Mouse (Mus musculus) CH12.LX (cell line): ENCODE measurements around the gene AI854703. TPM values are rescaled to one million over a fixed set of nuclear protein-coding genes. Genes with fewer than 3 reads are reported as not detected.

ENCODE experiments used
- DNase-seq: peaks from one replicate; pipeline ENCODE4 v3.0.0-alpha.2; 2013; ENCODE audit errors: extremely low read depth
- H3K27ac ChIP-seq: 2 replicates; pipeline ENCODE4 v1.5.1; 2012; ENCODE audit warnings: low read depth, mild to moderate bottlenecking, control low read depth, moderate library complexity; ENCODE audit not compliant: insufficient read depth
- H3K27me3 ChIP-seq: replicated peaks from 2 replicates; pipeline ENCODE3; 2012; ENCODE audit warnings: inconsistent platforms
- H3K36me3 ChIP-seq, 2 experiments: replicated peaks in 1 of 2; 2 replicates each; pipeline versions ENCODE3 to v1.6.1; 2012; ENCODE audit warnings: inconsistent platforms in 1 of 2, low read length in 1 of 2, mild to moderate bottlenecking in 1 of 2, mixed read lengths in 1 of 2, moderate library complexity in 1 of 2; ENCODE audit not compliant: control insufficient read depth in 1 of 2, insufficient read depth in 1 of 2
- H3K4me1 ChIP-seq, 2 experiments: 2 replicates each; pipeline ENCODE4 v1.6.1; 2012; ENCODE audit warnings: inconsistent platforms in 1 of 2, moderate library complexity in 1 of 2; ENCODE audit not compliant: insufficient read depth in 2 of 2, control insufficient read depth in 1 of 2
- H3K4me2 ChIP-seq: 2 replicates; pipeline ENCODE4 v1.6.1; 2012; ENCODE audit warnings: low read depth, mild to moderate bottlenecking, control low read depth; ENCODE audit not compliant: poor library complexity, insufficient read depth, severe bottlenecking
- H3K4me3 ChIP-seq, 3 experiments: fragments of 150-350 bp in 1 of 3; sonication (generic) in 1 of 3; replicated peaks in 1 of 3; 2 replicates each; pipeline versions ENCODE3 to v1.5.1; 2011 to 2012; ENCODE audit warnings: low read depth in 2 of 3, low read length in 2 of 3, mild to moderate bottlenecking in 2 of 3, moderate library complexity in 2 of 3, control low read depth in 1 of 3, improper control_type of control experiment in 1 of 3, inconsistent platforms in 1 of 3, mixed read lengths in 1 of 3; ENCODE audit not compliant: poor library complexity in 1 of 3
- H3K79me2 ChIP-seq: replicated peaks from 2 replicates; pipeline ENCODE4 v1.6.1; 2012; ENCODE audit warnings: mild to moderate bottlenecking, moderate library complexity; ENCODE audit not compliant: control insufficient read depth, poor library complexity, insufficient read depth, severe bottlenecking; ENCODE audit errors: extremely low read depth
- H3K9ac ChIP-seq: 2 replicates; pipeline ENCODE4 v1.6.1; 2012; ENCODE audit warnings: low read depth, mild to moderate bottlenecking, control low read depth, moderate library complexity; ENCODE audit not compliant: insufficient read depth
- H3K9me3 ChIP-seq: replicated peaks from 2 replicates; pipeline ENCODE3; 2012; ENCODE audit warnings: low read length, inconsistent platforms, mixed read lengths
- CTCF ChIP-seq, 2 experiments: IDR thresholded peaks in 1 of 2; conservative IDR thresholded peaks in 1 of 2; 2 replicates each; pipeline ENCODE4 v1.5.1; 2011 to 2012; ENCODE audit warnings: low read depth in 2 of 2, low read length in 2 of 2, improper control_type of control experiment in 1 of 2, inconsistent platforms in 1 of 2, mild to moderate bottlenecking in 1 of 2, moderate library complexity in 1 of 2
- ELF1 ChIP-seq: IDR thresholded peaks from 2 replicates; pipeline ENCODE4 v1.6.1; 2014; ENCODE audit warnings: low read depth, mild to moderate bottlenecking, inconsistent platforms, low read length, improper control_type of control experiment
- ETS1 ChIP-seq: conservative IDR thresholded peaks from 2 replicates; pipeline ENCODE4 v1.6.1; 2012; ENCODE audit warnings: low read depth, mild to moderate bottlenecking, inconsistent platforms, low read length, improper control_type of control experiment, moderate library complexity
- MAZ ChIP-seq: IDR thresholded peaks from 2 replicates; pipeline ENCODE4 v1.6.1; 2012; ENCODE audit warnings: low read depth, mild to moderate bottlenecking, inconsistent platforms, low read length, improper control_type of control experiment, moderate library complexity
- MXI1 ChIP-seq: IDR thresholded peaks from 2 replicates; pipeline ENCODE4 v1.6.1; 2011; ENCODE audit warnings: mild to moderate bottlenecking, low read depth, low read length, improper control_type of control experiment
- PAX5 ChIP-seq: IDR thresholded peaks from 2 replicates; pipeline ENCODE4 v1.6.1; 2012; ENCODE audit warnings: low read length, inconsistent platforms, mixed read lengths
- RAD21 ChIP-seq: IDR thresholded peaks from 2 replicates; pipeline ENCODE4 v1.6.1; 2011; ENCODE audit warnings: low read depth, mild to moderate bottlenecking, low read length, improper control_type of control experiment, moderate library complexity
- SMC3 ChIP-seq: IDR thresholded peaks from 2 replicates; pipeline ENCODE4 v1.6.1; 2011; ENCODE audit warnings: low read depth, low read length, improper control_type of control experiment
- USF1 ChIP-seq: IDR thresholded peaks from 2 replicates; pipeline ENCODE4 v1.6.1; 2014; ENCODE audit warnings: low read depth, mild to moderate bottlenecking, inconsistent platforms, low read length, improper control_type of control experiment
- USF2 ChIP-seq: conservative IDR thresholded peaks from 2 replicates; pipeline ENCODE4 v1.6.1; 2011; ENCODE audit warnings: low read depth, low read length, improper control_type of control experiment
- ZC3H11A ChIP-seq: IDR thresholded peaks from 2 replicates; pipeline ENCODE4 v1.6.1; 2012; ENCODE audit warnings: low read depth, mild to moderate bottlenecking, inconsistent platforms, low read length, improper control_type of control experiment
- ZMIZ1 ChIP-seq: IDR thresholded peaks from 2 replicates; pipeline ENCODE4 v1.6.1; 2012; ENCODE audit warnings: low read depth, mild to moderate bottlenecking, inconsistent platforms, low read length, improper control_type of control experiment
- dilution Hi-C: fragments of 300-500 bp; cut with MboI; formaldehyde crosslinking; loops from 2 replicates; pipeline ENCODE4 v1.14.3; 2020; ENCODE audit warnings: low sequenced_read_pairs; ENCODE audit not compliant: extremely low pct_unique_long_range_greater_than_20kb, extremely low pct_ligation_motif_present
- in situ Hi-C: fragments of 300-500 bp; cut with MboI; formaldehyde crosslinking; loops from 3 replicates; pipeline ENCODE4 v1.14.3; 2019; ENCODE audit warnings: low sequenced_read_pairs, low pct_ligation_motif_present, low pct_unique_long_range_greater_than_20kb, mixed read lengths
- polyA plus RNA-seq: library from polyadenylated mRNA; unstranded; fragments of >175 nt; gene quantifications from 2 replicates; pipeline ENCODE4 v1.2.1, GENCODE M21; 2012; ENCODE audit warnings: low read depth; ENCODE audit not compliant: insufficient read length
- total RNA-seq, 2 experiments: library from RNA; depleted of rRNA; stranded (reverse); fragments of 300-350 nt in 1 of 2; fragments of >200 nt in 1 of 2; gene quantifications; 2 replicates each; pipeline ENCODE4 v1.2.3; 2012 to 2014

AI854703 gene
- total and polyA plus RNA-seq, 3 experiments: 2.1 to 5.3 (median 4.8) TPM

- DNase-seq: no peak
- no peak overlapping the region for H3K9ac ChIP-seq
- no peak overlapping the region for H3K27ac ChIP-seq
- H3K79me2 ChIP-seq: no peaks in the 10 kb centered on the region
- peaks cover 2 to 18% of the 10 kb centered on the region in 2 experiments for H3K36me3 ChIP-seq
- no peaks in the 10 kb centered on the region for H3K9me3 ChIP-seq
- H3K4me1 ChIP-seq: peaks cover 11 to 51% of the 10 kb centered on the region in 2 experiments
- no peak overlapping the region for H3K4me3 ChIP-seq
- dilution Hi-C loops: no loop called here
- in situ Hi-C loops: no loop called here
- no peak overlapping the region for H3K4me2 ChIP-seq
- no peak for TF ChIP-seq PAX5
- no peak for TF ChIP-seq ZC3H11A
- no peaks in the 10 kb centered on the region for H3K27me3 ChIP-seq
These were observed 38.2 kb downstream of the AI854703 start for GRCm38 (mm10) chr6:48664750-48665149.

GRCm38 (mm10) chr6:48665471-48665870, 38.9 kb downstream of the AI854703 start:
- no peaks in the 10 kb centered on the region for H3K79me2 ChIP-seq
- H3K27me3 ChIP-seq: no peaks in the 10 kb centered on the region
- no peaks in the 10 kb centered on the region for H3K9me3 ChIP-seq
- no peak for TF ChIP-seq USF2
- peaks cover 2 to 18% of the 10 kb centered on the region in 2 experiments for H3K36me3 ChIP-seq
- dilution Hi-C loops (no loop called here), in situ Hi-C loops (no loop called here)
- DNase-seq: no peak
- H3K4me1 ChIP-seq: peaks cover 11 to 55% of the 10 kb centered on the region in 2 experiments
- H3K9ac ChIP-seq: no peak overlapping the region
- H3K4me2 ChIP-seq: no peak overlapping the region
- no peak overlapping the region for H3K4me3 ChIP-seq
- no peak overlapping the region for H3K27ac ChIP-seq

DNA sequence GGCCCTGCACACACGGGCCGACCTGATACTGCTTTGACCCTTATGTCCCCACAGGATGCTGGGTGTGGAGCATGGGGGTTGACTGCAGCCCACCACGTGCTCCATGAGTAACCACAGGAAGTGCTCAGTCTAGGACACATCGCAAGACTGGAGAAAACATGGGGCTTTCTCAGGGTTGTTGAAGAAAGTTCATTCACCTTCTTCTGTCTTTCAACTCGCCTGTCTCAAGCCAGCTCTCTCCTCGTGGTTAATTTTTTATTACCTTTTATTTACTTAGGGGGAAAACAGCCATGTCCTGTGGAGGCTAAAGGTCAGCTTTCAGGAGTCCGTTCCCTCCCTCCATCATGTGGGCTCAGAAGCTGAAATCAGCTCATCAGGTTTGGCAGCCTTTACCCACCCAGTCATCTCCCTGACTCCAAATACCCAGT, 39.6 kb downstream of the AI854703 start:
- H3K4me3 ChIP-seq: no peak overlapping the region
- dilution Hi-C loops: no loop called here
- no peak overlapping the region for H3K4me2 ChIP-seq
- TF ChIP-seq ZMIZ1: no peak
- no peak for TF ChIP-seq USF1
- TF ChIP-seq MXI1: no peak
- H3K27me3 ChIP-seq: no peaks in the 10 kb centered on the region
- in situ Hi-C loops: no loop called here
- no peak for DNase-seq
- no peaks in the 10 kb centered on the region for H3K9me3 ChIP-seq
- H3K9ac ChIP-seq: no peak overlapping the region
- H3K79me2 ChIP-seq: no peaks in the 10 kb centered on the region
- peaks cover 2 to 18% of the 10 kb centered on the region in 2 experiments for H3K36me3 ChIP-seq
- H3K27ac ChIP-seq: no peak overlapping the region
- H3K4me1 ChIP-seq: peaks cover 11 to 55% of the 10 kb centered on the region in 2 experiments

DNA sequence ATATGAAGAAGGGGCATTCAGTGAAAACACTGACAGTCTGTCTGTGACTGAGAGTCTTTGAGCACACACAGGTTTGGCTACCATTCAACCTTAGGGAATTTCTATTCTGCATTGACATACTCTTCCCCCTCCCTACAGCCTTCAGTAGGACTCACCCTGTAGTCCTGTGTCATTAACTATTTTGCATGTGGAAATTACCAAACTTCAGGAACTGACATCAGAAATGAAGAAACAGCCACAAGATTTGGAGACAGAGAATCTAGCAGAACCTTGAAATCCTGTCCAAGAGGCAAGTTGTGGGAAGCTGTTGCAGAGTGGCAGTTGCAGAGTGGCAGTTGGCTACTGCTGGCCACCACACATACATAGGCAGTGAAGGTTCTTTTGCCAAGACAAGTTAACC, 41.5 kb downstream of the AI854703 start:
- dilution Hi-C loops: no loop called here
- peaks cover 2 to 14% of the 10 kb centered on the region in 2 experiments for H3K36me3 ChIP-seq
- no peak overlapping the region for H3K9ac ChIP-seq
- H3K4me2 ChIP-seq: no peak overlapping the region
- H3K27ac ChIP-seq: no peak overlapping the region
- H3K79me2 ChIP-seq: no peaks in the 10 kb centered on the region
- TF ChIP-seq SMC3: no peak
- no peak for TF ChIP-seq RAD21
- no peak for TF ChIP-seq ZMIZ1
- no peak for TF ChIP-seq CTCF (conservative IDR thresholded peaks at IDR 0.05 in 1 of 2, IDR thresholded peaks at IDR 0.05 in 1 of 2; ENCODE audit: low read depth in 2 of 2, low read length in 2 of 2)
- no peak for TF ChIP-seq ELF1
- no peak for TF ChIP-seq MXI1
- TF ChIP-seq ETS1: no peak
- no peak for TF ChIP-seq MAZ
- peaks cover 4% of the 10 kb centered on the region for H3K9me3 ChIP-seq
- no peaks in the 10 kb centered on the region for H3K27me3 ChIP-seq
- in situ Hi-C loops: no loop called here
- peaks cover 11 to 66% of the 10 kb centered on the region in 2 experiments for H3K4me1 ChIP-seq
- no peak for DNase-seq
- H3K4me3 ChIP-seq: no peak overlapping the region
